Mouse (Mus musculus) heart, postnatal 14 days (tissue): Measurements from ENCODE around the gene Strbp. TPM values are rescaled to one million over a fixed set of nuclear protein-coding genes. Genes with fewer than 3 reads are reported as not detected.

ENCODE experiments used
- DNase-seq, 2 experiments: peaks; one replicate each; pipeline ENCODE4 v3.0.0; 2021 to 2022
- intact Hi-C: fragments of 180-260 bp; cut with DNase I; formaldehyde crosslinking; loops from one replicate; pipeline ENCODE4 v1.15.1; 2025
- microRNA-seq, 2 experiments: library from miRNA; unstranded; fragments of <30 nt; microRNA quantifications; one replicate each; pipeline ENCODE4 v1.2.0; 2021 to 2022
- total RNA-seq, 2 experiments: library from RNA; stranded (reverse); gene quantifications; 2 replicates each; pipeline ENCODE4 v1.2.3; 2021

Gene Strbp
- total RNA-seq, 2 experiments from 2014 or later = 19.2 to 20.3 TPM

DNA sequence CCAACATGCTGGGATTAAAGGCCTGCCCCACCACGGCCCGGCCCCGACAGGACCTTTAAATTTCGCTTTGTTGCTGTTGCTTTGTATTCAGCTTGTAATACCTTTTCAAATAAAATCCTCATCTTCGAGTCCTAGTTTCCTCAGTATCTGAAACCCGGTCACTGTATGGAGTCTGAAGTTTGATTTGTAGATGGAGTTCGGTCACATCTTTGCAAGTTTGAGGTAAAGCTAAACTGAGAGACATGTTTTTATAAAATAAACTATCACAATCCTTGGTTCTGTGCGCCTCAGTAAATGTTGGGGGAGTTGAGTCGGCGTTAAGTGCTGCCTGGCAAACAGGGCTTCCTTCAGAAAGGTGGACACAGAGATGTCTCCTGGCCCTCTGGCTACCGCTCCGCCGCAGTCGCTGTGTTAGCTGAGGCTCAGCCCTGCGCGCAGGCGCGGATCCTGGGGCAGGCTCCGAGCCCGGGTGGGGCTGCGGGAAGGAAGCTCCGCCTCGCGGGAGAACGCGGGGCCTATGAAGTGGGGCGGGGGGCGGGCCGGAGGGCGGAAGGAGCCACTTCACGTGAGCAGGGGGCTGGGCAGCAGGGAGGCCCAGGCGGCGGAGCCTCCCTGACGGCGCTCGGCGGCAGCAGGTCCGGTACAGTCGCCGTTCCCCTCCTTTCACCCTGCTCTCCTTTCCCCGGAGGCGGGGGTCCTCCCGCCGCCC lies 251.8 kb downstream of the Strbp start:
- intact Hi-C loops = no loop called here

DNA sequence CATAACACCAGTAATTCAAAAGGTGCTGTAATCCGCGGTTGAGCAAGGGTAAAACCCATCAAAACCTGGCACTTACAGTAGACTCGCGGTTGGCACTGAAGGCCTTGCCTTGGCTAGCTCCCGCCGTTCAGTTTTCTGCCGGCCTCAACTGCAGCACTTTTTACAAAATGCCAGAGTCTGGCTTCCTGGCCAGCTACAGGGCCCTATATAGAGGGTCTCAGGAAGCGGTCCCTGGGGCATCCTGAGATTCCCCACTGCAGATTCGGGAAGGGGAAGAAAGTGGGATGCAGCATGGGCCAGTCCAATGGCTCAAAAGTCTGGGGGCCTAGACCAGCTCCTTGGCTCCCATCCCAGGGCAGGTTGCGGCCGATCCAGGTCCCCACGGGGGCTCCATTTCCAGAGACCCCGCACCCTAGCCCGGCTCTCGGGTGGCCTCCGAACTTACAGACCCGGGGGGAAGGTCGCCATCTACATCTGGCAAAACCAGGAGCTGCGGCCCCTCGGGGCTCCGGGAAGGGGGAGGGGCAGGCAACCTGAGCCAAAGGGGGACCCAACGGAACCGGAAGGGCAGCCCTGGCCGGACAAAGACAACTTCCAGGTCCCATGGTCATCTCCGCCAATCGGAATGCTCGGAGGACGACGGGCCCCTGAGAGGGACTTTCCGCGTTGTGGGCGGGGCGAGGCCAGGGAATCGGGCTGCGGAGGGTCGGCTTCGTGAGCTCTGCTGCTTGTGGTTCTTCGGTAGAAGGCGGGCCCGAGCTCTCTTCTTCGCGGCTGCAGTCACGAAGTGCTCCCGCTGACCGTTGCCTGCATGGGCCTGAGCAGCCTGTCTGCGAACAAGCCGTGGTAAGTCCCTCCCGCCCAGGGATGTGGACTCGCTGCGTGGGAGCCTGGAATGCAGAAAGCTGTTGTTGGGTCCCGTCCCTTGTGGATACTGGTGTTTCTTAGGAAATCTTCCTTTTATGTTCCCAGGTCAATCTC lies 260.8 kb downstream of the Strbp start, which contains the start of the genes Zbtb26, Zbtb6 and Rabgap1:
TSS of gene Zbtb26 (minus strand) at position 525 of the 981 bp plus-strand sequence.
TSS of gene Zbtb6 (minus strand) at position 561 of the 981 bp plus-strand sequence.
TSS of gene Rabgap1 (plus strand) at position 669 of the 981 bp plus-strand sequence.
- DNase-seq = peak; percentile 94 to 96
- intact Hi-C loops = no loop called here

More for the DNA sequence above, 251.8 kb downstream of the Strbp start:
- DNase-seq = peak; percentile 96

Small RNAs within 50 kb of the gene (microRNA-seq; reads per million reads assigned to microRNA genes)
- 0.27 to 0.36 reads per million in 2 experiments for gene Mir5128

Other genes starting within 250 kb of the Strbp start
- under 1 TPM; 0.91 to 1.00 TPM for gene Gpr21, start 187.5 kb downstream of the Strbp start, total RNA-seq
- gene Crb2, start 72.4 kb upstream of the Strbp start, total RNA-seq = 1 to 10 TPM; 1.1 to 1.5 TPM